Mouse (Mus musculus) lung, embryonic 16.5 days (tissue): ENCODE data around the gene 2010111I01Rik. TPM values are rescaled to one million over a fixed set of nuclear protein-coding genes. Genes with fewer than 3 reads are reported as not detected.

Experiments
- ATAC-seq: fragments of 200-750 bp; cut with Nextera tagmentation; 2 replicates; pipeline ENCODE4 v1.8.0; 2017; ENCODE audit warnings: low read depth, mild to moderate bottlenecking, moderate library complexity
- H3K27ac ChIP-seq: fragments of 300-500 bp; sonication (generic); 2 replicates; pipeline ENCODE4 v1.5.1; 2014; ENCODE audit warnings: mild to moderate bottlenecking, control low read depth, low read length
- H3K27me3 ChIP-seq: fragments of 300-500 bp; sonication (generic); 2 replicates; pipeline ENCODE4 v1.6.1; 2014; ENCODE audit warnings: low read depth, low read length, mixed read lengths; ENCODE audit not compliant: control insufficient read depth, insufficient read depth
- H3K36me3 ChIP-seq: fragments of 300-500 bp; sonication (generic); 2 replicates; pipeline ENCODE4 v1.6.1; 2014; ENCODE audit warnings: low read length; ENCODE audit not compliant: control insufficient read depth, insufficient read depth
- H3K4me1 ChIP-seq: fragments of 300-500 bp; sonication (generic); replicated peaks from 2 replicates; pipeline ENCODE4 v1.6.1; 2014; ENCODE audit warnings: low read length, mixed read lengths; ENCODE audit not compliant: control insufficient read depth, insufficient read depth
- H3K4me2 ChIP-seq: fragments of 300-500 bp; sonication (generic); 2 replicates; pipeline ENCODE4 v1.6.1; 2014; ENCODE audit warnings: low read depth, low read length, control low read depth
- H3K4me3 ChIP-seq: fragments of 300-500 bp; sonication (generic); 2 replicates; pipeline ENCODE4 v1.5.1; 2014; ENCODE audit warnings: mild to moderate bottlenecking, low read length, control low read depth
- H3K9ac ChIP-seq: fragments of 300-500 bp; sonication (generic); 2 replicates; pipeline ENCODE4 v1.6.1; 2014; ENCODE audit warnings: low read length, control low read depth
- H3K9me3 ChIP-seq: fragments of 300-500 bp; sonication (generic); 2 replicates; pipeline ENCODE4 v1.6.1; 2016; ENCODE audit warnings: low read length; ENCODE audit not compliant: control insufficient read depth
- WGBS: fragments of 180-500 bp; shearing (Covaris S2); extraction: QIAGEN DNeasy Blood & Tissue Kit; methylation state at CpG from one replicate; pipeline ENCODE4 v1.1.7; 2014; 5-methylcytosine and 5-hydroxymethylcytosine counted together
- polyA plus RNA-seq: library from polyadenylated mRNA; unstranded; fragments of >200 nt; fragmentation: Nextera tagmentation; extraction: Ambion mirVana; gene quantifications from 2 replicates; pipeline ENCODE4 v1.2.1, GENCODE M21; 2015

Gene 2010111I01Rik
- 129 and 133 TPM in 2 replicates for polyA plus RNA-seq

GRCm38 (mm10) chr13:62964640-62965311 lies at the start of gene 2010111I01Rik:
Gene 2010111I01Rik (plus strand): TSS chr13:62964893.
- WGBS: under 1% methylated on average over 41 of the region's 41 CpGs
- H3K27ac ChIP-seq: peak within 1 kb of the TSS; percentile 13; the same call in 1 of the 2 replicates

GRCm38 (mm10) chr13:62916675-62917074 lies 48.0 kb upstream of the 2010111I01Rik start:
- Histone ChIP-seq H3K27ac (no peak overlapping the region), H3K4me3 (no peak overlapping the region), H3K27me3 (no peaks in the 10 kb centered on the region), H3K9ac (no peak overlapping the region), H3K4me1 (no peaks in the 10 kb centered on the region; the same call in 1 of the 2 replicates), H3K9me3 (no peaks in the 10 kb centered on the region), H3K36me3 (no peaks in the 10 kb centered on the region), H3K4me2 (no peak overlapping the region)
- peak; percentile 50; the same call in 1 of the 2 replicates for ATAC-seq
- WGBS: 26% methylated on average over 4 of the region's 4 CpGs

More at GRCm38 (mm10) chr13:62964640-62965311, at the start of gene 2010111I01Rik:
- Histone ChIP-seq H3K9me3 (no peaks in the 10 kb centered on the region), H3K4me1 (peaks cover 5% of the 10 kb centered on the region; the same call in 1 of the 2 replicates), H3K4me3 (peak within 1 kb of the TSS; percentile 79), H3K9ac (peak within 1 kb of the TSS; percentile 72), H3K27me3 (no peaks in the 10 kb centered on the region), H3K4me2 (peak within 1 kb of the TSS; percentile 78), H3K36me3 (no peaks in the 10 kb centered on the region)
- ATAC-seq: peak; percentile 94

- H3K27ac ChIP-seq: peak overlapping the region; percentile 7; the same call in 1 of the 2 replicates
- no peaks in the 10 kb centered on the region; the same call in 1 of the 2 replicates for H3K4me1 ChIP-seq
- ATAC-seq: peak; percentile 81
Observed at GRCm38 (mm10) chr13:62917416-62918110, 47.1 kb upstream of the 2010111I01Rik start.

GRCm38 (mm10) chr13:62919647-62920341 lies 44.9 kb upstream of the 2010111I01Rik start:
- Histone ChIP-seq H3K4me3 (no peak overlapping the region), H3K27me3 (no peaks in the 10 kb centered on the region), H3K27ac (no peak overlapping the region), H3K9ac (no peak overlapping the region), H3K4me2 (no peak overlapping the region), H3K4me1 (peaks cover 3% of the 10 kb centered on the region; the same call in 1 of the 2 replicates), H3K9me3 (no peaks in the 10 kb centered on the region), H3K36me3 (no peaks in the 10 kb centered on the region)
- ATAC-seq: no peak
- WGBS: 32% methylated on average over 11 of the region's 11 CpGs

More at GRCm38 (mm10) chr13:62917416-62918110, 47.1 kb upstream of the 2010111I01Rik start:
- no peak overlapping the region for H3K4me2 ChIP-seq
- H3K9me3 ChIP-seq: no peaks in the 10 kb centered on the region
- no peaks in the 10 kb centered on the region for H3K27me3 ChIP-seq
- no peaks in the 10 kb centered on the region for H3K36me3 ChIP-seq
- H3K4me3 ChIP-seq: no peak overlapping the region
- no peak overlapping the region for H3K9ac ChIP-seq
- WGBS: 55% methylated on average over 1 of the region's 1 CpGs

GRCm38 (mm10) chr13:62922645-62923044 lies 42.0 kb upstream of the 2010111I01Rik start:
- WGBS: 67% methylated on average over 3 of the region's 3 CpGs
- ATAC-seq: no peak
- H3K27me3 ChIP-seq: no peaks in the 10 kb centered on the region
- no peaks in the 10 kb centered on the region for H3K9me3 ChIP-seq
- peaks cover 3% of the 10 kb centered on the region; the same call in 1 of the 2 replicates for H3K4me1 ChIP-seq
- no peak overlapping the region for H3K9ac ChIP-seq
- no peak overlapping the region for H3K27ac ChIP-seq
- H3K4me3 ChIP-seq: no peak overlapping the region
- no peaks in the 10 kb centered on the region for H3K36me3 ChIP-seq
- no peak overlapping the region for H3K4me2 ChIP-seq

GRCm38 (mm10) chr13:62923182-62923581 lies 41.5 kb upstream of the 2010111I01Rik start:
- Histone ChIP-seq H3K9me3 (no peaks in the 10 kb centered on the region), H3K4me3 (no peak overlapping the region), H3K4me2 (no peak overlapping the region), H3K9ac (no peak overlapping the region), H3K36me3 (no peaks in the 10 kb centered on the region), H3K27ac (0 out of 2 replicates have a peak overlapping the region, but pooled peaks have one; percentile 5), H3K27me3 (no peaks in the 10 kb centered on the region), H3K4me1 (peaks cover 3% of the 10 kb centered on the region; the same call in 1 of the 2 replicates)
- WGBS: 44% methylated on average over 8 of the region's 8 CpGs
- ATAC-seq: peak; percentile 63; the same call in 1 of the 2 replicates

- Histone ChIP-seq H3K9me3 (no peaks in the 10 kb centered on the region), H3K4me2 (no peak overlapping the region), H3K36me3 (no peaks in the 10 kb centered on the region), H3K9ac (no peak overlapping the region), H3K4me3 (no peak overlapping the region), H3K27me3 (no peaks in the 10 kb centered on the region), H3K4me1 (0 out of 2 replicates have a peak, but pooled peaks cover 8% of the 10 kb centered on the region), H3K27ac (no peak overlapping the region)
- ATAC-seq: 0 out of 2 replicates have a peak, but pooled peaks have one; percentile 14
- WGBS: 57% methylated on average over 1 of the region's 1 CpGs
Observed at GRCm38 (mm10) chr13:62926479-62926878, 38.2 kb upstream of the 2010111I01Rik start.

GRCm38 (mm10) chr13:62927470-62927869 lies 37.2 kb upstream of the 2010111I01Rik start:
- no peak overlapping the region for H3K4me2 ChIP-seq
- no peak overlapping the region for H3K27ac ChIP-seq
- WGBS: 90% methylated on average over 1 of the region's 1 CpGs
- H3K36me3 ChIP-seq: no peaks in the 10 kb centered on the region
- no peak overlapping the region for H3K9ac ChIP-seq
- 0 out of 2 replicates have a peak, but pooled peaks cover 8% of the 10 kb centered on the region for H3K4me1 ChIP-seq
- H3K9me3 ChIP-seq: no peaks in the 10 kb centered on the region
- no peaks in the 10 kb centered on the region for H3K27me3 ChIP-seq
- no peak for ATAC-seq
- no peak overlapping the region for H3K4me3 ChIP-seq
